In the genomic region with DNA sequence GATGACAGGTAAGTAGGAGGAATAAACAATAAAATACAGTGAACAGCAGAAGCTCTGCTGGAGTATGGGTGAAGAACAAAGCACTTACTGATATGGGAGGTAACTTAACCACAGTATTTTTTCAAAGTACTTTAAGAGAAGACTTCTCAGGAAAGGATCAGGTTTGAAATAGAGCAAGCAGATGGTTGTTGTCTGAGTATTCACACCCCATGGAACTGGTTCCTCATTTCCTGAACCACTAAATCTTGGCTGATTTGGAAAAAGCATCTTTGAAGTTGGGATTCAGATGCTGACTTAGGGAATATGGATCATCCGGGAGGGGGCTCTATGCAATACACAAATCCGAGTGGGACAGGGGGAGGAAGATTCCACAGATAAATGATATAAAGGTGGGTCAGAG, we compare ENCODE assay signal across 22 mouse cellular contexts.
"Had no signal": no experiment of that assay in that cellular context is flagged by ENCODE, and none has a peak within 500 bp of the region (broad histone marks: within the 10 kb centered on the region; RNA-seq: fewer than 3 reads in every experiment).

No protein-coding gene starts in this region.

- ATAC-seq: liver, postnatal 0 days; lung, postnatal 0 days; midbrain, embryonic 13.5 days; midbrain, embryonic 15.5 days had no signal

- H3K4me1 ChIP-seq: liver, embryonic 13.5 days; liver, embryonic 15.5 days; lung, embryonic 15.5 days; megakaryocyte, embryonic 14.5 days; midbrain, embryonic 13.5 days; midbrain, embryonic 15.5 days; neural tube, embryonic 13.5 days; neural tube, embryonic 15.5 days had no signal

- H3K27ac ChIP-seq: liver, embryonic 13.5 days; liver, embryonic 15.5 days; lung, embryonic 15.5 days; macrophage; midbrain, embryonic 13.5 days; midbrain, embryonic 15.5 days; neural tube, embryonic 13.5 days; neural tube, embryonic 15.5 days had no signal

- H3K4me2 ChIP-seq: liver, embryonic 13.5 days; liver, embryonic 15.5 days; lung, embryonic 15.5 days; midbrain, embryonic 11.5 days; midbrain, embryonic 13.5 days; midbrain, embryonic 15.5 days; neural tube, embryonic 13.5 days; neural tube, embryonic 15.5 days had no signal

- H3K36me3 ChIP-seq: liver, embryonic 13.5 days; liver, embryonic 15.5 days; lung, embryonic 15.5 days; midbrain, embryonic 13.5 days; midbrain, embryonic 15.5 days; neural tube, embryonic 13.5 days; neural tube, embryonic 15.5 days had no signal

- H3K9me3 ChIP-seq: liver, embryonic 13.5 days; liver, embryonic 15.5 days; lung, embryonic 15.5 days; midbrain, embryonic 13.5 days; midbrain, embryonic 15.5 days; neural tube, embryonic 13.5 days; neural tube, embryonic 15.5 days had no signal

- DNase-seq: liver, embryonic 13.5 days; liver, postnatal 0 days; lung, adult 2 months; lung, postnatal 14 days; lung, postnatal 36 days; retina, postnatal 1 day; right cerebral cortex, postnatal 25 days; right cerebral cortex, postnatal 4 days; spleen, adult 18-20 months; thymus, adult 2 months; thymus, postnatal 25 days; thymus, postnatal 4 days had no signal

- H3K27me3 ChIP-seq: liver, embryonic 13.5 days; liver, embryonic 15.5 days; lung, embryonic 15.5 days; megakaryocyte, embryonic 14.5 days; midbrain, embryonic 13.5 days; midbrain, embryonic 15.5 days; neural tube, embryonic 13.5 days; neural tube, embryonic 15.5 days had no signal

- H3K4me3 ChIP-seq: liver, embryonic 13.5 days; liver, embryonic 15.5 days; lung, embryonic 15.5 days; megakaryocyte, embryonic 14.5 days; midbrain, embryonic 13.5 days; midbrain, embryonic 15.5 days; neural tube, embryonic 13.5 days; neural tube, embryonic 15.5 days had no signal

- H3K9ac ChIP-seq: liver, embryonic 13.5 days; liver, embryonic 15.5 days; liver, postnatal 0 days; lung, embryonic 15.5 days; midbrain, embryonic 13.5 days; midbrain, embryonic 15.5 days; neural tube, embryonic 13.5 days; neural tube, embryonic 15.5 days had no signal
